Mouse (Mus musculus): ENCODE data around the gene Tln1. TPM values are rescaled to one million over a fixed set of nuclear protein-coding genes. Genes with fewer than 3 reads are reported as not detected.

Gene Tln1
- total and polyA plus RNA-seq, 2 experiments = 38.6 to 42.8 TPM

DNA sequence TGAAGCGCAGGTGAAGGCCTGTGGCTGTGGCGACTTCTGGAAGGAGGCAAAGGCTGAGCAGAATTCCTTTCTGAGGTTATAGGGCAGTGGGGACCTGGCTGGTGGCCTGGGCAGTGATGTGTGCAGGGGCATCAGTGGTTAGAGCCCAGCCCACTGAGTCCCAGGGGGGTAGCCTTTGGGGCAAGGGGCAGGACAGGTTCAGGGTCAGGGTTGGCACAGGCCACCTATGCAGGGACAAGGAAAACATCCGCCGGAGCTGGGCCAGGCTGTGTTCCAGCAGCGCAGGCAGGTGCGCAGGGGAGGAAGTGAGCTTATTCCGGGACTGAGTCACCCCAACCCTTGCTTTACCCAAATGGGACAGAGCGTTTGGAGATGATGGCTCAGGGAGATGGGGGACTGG is 23.9 kb upstream of the Tln1 start:
- TF ChIP-seq POLR2A (IDR thresholded peaks at IDR 0.05; ENCODE audit: extremely low read depth, insufficient read depth, low read length) = no peak
- no peak for TF ChIP-seq CTCF (IDR thresholded peaks at IDR 0.05; ENCODE audit: low read depth, low read length)
- DNase-seq (ENCODE audit: extremely low read depth, low read depth, low spot score) = peak; percentile 55
- no peak overlapping the region for H3K27ac ChIP-seq (replicated peaks; ENCODE audit: insufficient read depth, low read depth, low read length)
- H3K79me2 ChIP-seq (ENCODE audit: control insufficient read depth, insufficient read depth, low read length) = no peaks in the 10 kb centered on the region
- no peak overlapping the region for H3K4me3 ChIP-seq (ENCODE audit: insufficient read depth, low read depth, low read length)
- 68% methylated on average over 8 of the region's 8 CpGs for whole genome bisulfite sequencing
- H3K9ac ChIP-seq (ENCODE audit: low read depth, low read length) = no peak overlapping the region
- H3K36me3 ChIP-seq (ENCODE audit: control insufficient read depth, insufficient read depth, low read length) = peaks cover 9% of the 10 kb centered on the region; the same call in 1 of the 2 replicates
- no peaks in the 10 kb centered on the region for H3K27me3 ChIP-seq (ENCODE audit: control insufficient read depth, insufficient read depth, low read length)
- no peaks in the 10 kb centered on the region for H3K4me1 ChIP-seq (ENCODE audit: control insufficient read depth, insufficient read depth, low read length)

DNA sequence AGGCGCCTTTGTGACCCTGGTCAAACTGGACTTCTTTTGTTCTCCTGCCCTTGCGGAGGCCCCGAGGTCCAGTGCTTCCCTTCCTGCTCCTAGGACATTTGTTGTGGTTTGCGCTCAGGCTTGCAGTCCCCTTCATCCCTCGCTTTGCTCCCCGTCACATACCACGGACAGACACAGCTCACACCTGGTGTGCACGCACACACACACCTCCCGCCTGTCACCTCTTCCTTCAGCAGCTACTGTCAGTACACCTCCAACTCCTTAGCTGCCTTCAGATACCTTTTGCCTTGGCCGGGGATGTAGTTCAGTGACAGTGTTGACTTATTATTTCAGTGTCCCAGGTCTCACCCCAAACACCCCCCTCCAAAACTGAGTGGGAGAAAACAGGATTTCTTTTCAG is 23.2 kb upstream of the Tln1 start:
- no peak for DNase-seq (ENCODE audit: extremely low read depth, low read depth, low spot score)
- no peaks in the 10 kb centered on the region for H3K4me1 ChIP-seq (ENCODE audit: control insufficient read depth, insufficient read depth, low read length)
- H3K27ac ChIP-seq (replicated peaks; ENCODE audit: insufficient read depth, low read depth, low read length) = no peak overlapping the region
- H3K36me3 ChIP-seq (ENCODE audit: control insufficient read depth, insufficient read depth, low read length) = peaks cover 13% of the 10 kb centered on the region; the same call in 1 of the 2 replicates
- H3K79me2 ChIP-seq (ENCODE audit: control insufficient read depth, insufficient read depth, low read length) = no peaks in the 10 kb centered on the region
- TF ChIP-seq CTCF (IDR thresholded peaks at IDR 0.05; ENCODE audit: low read depth, low read length) (no peak), POLR2A (IDR thresholded peaks at IDR 0.05; ENCODE audit: extremely low read depth, insufficient read depth, low read length) (no peak)
- H3K27me3 ChIP-seq (ENCODE audit: control insufficient read depth, insufficient read depth, low read length) = no peaks in the 10 kb centered on the region
- H3K4me3 ChIP-seq (ENCODE audit: insufficient read depth, low read depth, low read length) = no peak overlapping the region
- H3K9ac ChIP-seq (ENCODE audit: low read depth, low read length) = no peak overlapping the region
- whole genome bisulfite sequencing = 71% methylated on average over 10 of the region's 10 CpGs

DNA sequence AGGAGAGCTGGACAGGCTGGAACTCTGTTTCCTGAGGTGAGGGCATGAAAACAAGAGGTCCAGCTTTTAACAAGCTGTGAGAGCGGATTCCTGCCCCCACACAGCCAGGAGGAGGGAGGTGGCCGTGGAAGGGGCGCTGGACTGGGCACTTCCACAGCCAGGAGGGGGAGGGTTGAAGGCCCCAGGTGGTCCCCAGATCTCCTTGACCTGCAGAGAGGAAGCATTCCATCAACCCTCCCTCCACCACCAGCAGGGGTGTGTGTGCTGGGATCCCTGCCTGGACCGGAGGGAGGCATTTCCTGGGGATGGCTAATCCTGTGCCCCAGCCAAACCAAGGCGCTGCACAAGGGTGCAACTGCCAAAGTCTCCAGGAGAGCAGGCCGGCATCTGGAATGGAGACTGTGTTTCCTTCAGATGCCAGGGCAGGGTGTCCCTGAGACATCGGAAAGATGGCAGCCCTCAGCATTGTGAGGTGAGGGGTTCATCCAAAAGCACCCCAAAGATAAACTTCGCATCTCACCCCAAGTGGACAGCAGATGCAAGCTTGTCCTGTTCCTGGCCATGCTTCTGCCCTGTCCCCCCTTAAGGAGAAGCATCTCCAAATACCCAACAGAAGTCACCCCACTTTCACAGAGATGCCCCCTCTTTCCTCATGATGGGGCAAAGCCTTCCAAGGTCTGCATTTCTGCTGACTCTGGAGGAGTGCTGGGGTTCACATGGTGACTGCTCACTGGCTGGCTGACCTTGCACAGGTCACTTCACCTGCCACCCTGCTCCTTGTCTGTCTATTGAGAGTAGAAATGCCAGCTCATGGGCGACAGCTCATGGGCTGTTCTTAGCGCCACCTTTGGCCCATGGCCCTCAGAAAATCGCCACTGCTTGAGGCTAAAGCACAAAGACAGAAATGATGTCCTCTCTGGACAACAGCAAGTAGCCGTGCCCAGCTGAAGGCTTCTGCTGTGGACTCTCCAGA is 22.2 kb upstream of the Tln1 start, which contains the start of gene Msmp:
Msmp (minus strand) TSS at position 51 of the 973 bp plus-strand sequence.
- no peak within 1 kb of the TSS for H3K9ac ChIP-seq (ENCODE audit: low read depth, low read length)
- H3K36me3 ChIP-seq (ENCODE audit: control insufficient read depth, insufficient read depth, low read length) = peaks cover 13% of the 10 kb centered on the region; the same call in 1 of the 2 replicates
- no peak for TF ChIP-seq CTCF (IDR thresholded peaks at IDR 0.05; ENCODE audit: low read depth, low read length)
- TF ChIP-seq POLR2A (IDR thresholded peaks at IDR 0.05; ENCODE audit: extremely low read depth, insufficient read depth, low read length) = no peak
- 78% methylated on average over 12 of the region's 12 CpGs for WGBS
- no peak within 1 kb of the TSS for H3K4me3 ChIP-seq (ENCODE audit: insufficient read depth, low read depth, low read length)
- H3K27me3 ChIP-seq (ENCODE audit: control insufficient read depth, insufficient read depth, low read length) = no peaks in the 10 kb centered on the region
- H3K4me1 ChIP-seq (ENCODE audit: control insufficient read depth, insufficient read depth, low read length) = 0 out of 2 replicates have a peak, but pooled peaks cover 3% of the 10 kb centered on the region
- no peaks in the 10 kb centered on the region for H3K79me2 ChIP-seq (ENCODE audit: control insufficient read depth, insufficient read depth, low read length)
- DNase-seq (ENCODE audit: extremely low read depth, low read depth, low spot score) = no peak
- H3K27ac ChIP-seq (replicated peaks; ENCODE audit: insufficient read depth, low read depth, low read length) = 0 out of 2 replicates have a peak within 1 kb of the TSS, but pooled peaks have one; percentile 8

- H3K36me3 ChIP-seq (ENCODE audit: control insufficient read depth, insufficient read depth, low read length) = peaks cover 13% of the 10 kb centered on the region; the same call in 1 of the 2 replicates
- H3K4me1 ChIP-seq (ENCODE audit: control insufficient read depth, insufficient read depth, low read length) = peaks cover 7% of the 10 kb centered on the region; the same call in 1 of the 2 replicates
- no peak overlapping the region for H3K27ac ChIP-seq (replicated peaks; ENCODE audit: insufficient read depth, low read depth, low read length)
- no peaks in the 10 kb centered on the region for H3K27me3 ChIP-seq (ENCODE audit: control insufficient read depth, insufficient read depth, low read length)
- H3K9ac ChIP-seq (ENCODE audit: low read depth, low read length) = no peak overlapping the region
- no peak overlapping the region for H3K4me3 ChIP-seq (ENCODE audit: insufficient read depth, low read depth, low read length)
- WGBS = 86% methylated on average over 7 of the region's 7 CpGs
- H3K79me2 ChIP-seq (ENCODE audit: control insufficient read depth, insufficient read depth, low read length) = no peaks in the 10 kb centered on the region
- no peak for DNase-seq (ENCODE audit: extremely low read depth, low read depth, low spot score)
- TF ChIP-seq CTCF (IDR thresholded peaks at IDR 0.05; ENCODE audit: low read depth, low read length) = no peak
- TF ChIP-seq POLR2A (IDR thresholded peaks at IDR 0.05; ENCODE audit: extremely low read depth, insufficient read depth, low read length) = no peak
These were observed 20.9 kb upstream of the Tln1 start for GRCm38 (mm10) chr4:43583421-43583820.

- no peak for DNase-seq (ENCODE audit: extremely low read depth, low read depth, low spot score)
- Histone ChIP-seq H3K27ac (replicated peaks; ENCODE audit: insufficient read depth, low read depth, low read length) (no peak overlapping the region), H3K4me3 (ENCODE audit: insufficient read depth, low read depth, low read length) (no peak overlapping the region), H3K79me2 (ENCODE audit: control insufficient read depth, insufficient read depth, low read length) (0 out of 2 replicates have a peak, but pooled peaks cover 6% of the 10 kb centered on the region), H3K27me3 (ENCODE audit: control insufficient read depth, insufficient read depth, low read length) (no peaks in the 10 kb centered on the region), H3K9ac (ENCODE audit: low read depth, low read length) (no peak overlapping the region), H3K36me3 (ENCODE audit: control insufficient read depth, insufficient read depth, low read length) (peaks cover 13% of the 10 kb centered on the region; the same call in 1 of the 2 replicates), H3K4me1 (ENCODE audit: control insufficient read depth, insufficient read depth, low read length) (peaks cover 11% of the 10 kb centered on the region)
- WGBS = 90% methylated on average over 5 of the region's 5 CpGs
- no peak for TF ChIP-seq POLR2A (IDR thresholded peaks at IDR 0.05; ENCODE audit: extremely low read depth, insufficient read depth, low read length)
- no peak for TF ChIP-seq CTCF (IDR thresholded peaks at IDR 0.05; ENCODE audit: low read depth, low read length)
These were observed 19.8 kb upstream of the Tln1 start for GRCm38 (mm10) chr4:43582241-43582640.
